Mouse (Mus musculus): ENCODE data around the gene Tspan4.

DNA sequence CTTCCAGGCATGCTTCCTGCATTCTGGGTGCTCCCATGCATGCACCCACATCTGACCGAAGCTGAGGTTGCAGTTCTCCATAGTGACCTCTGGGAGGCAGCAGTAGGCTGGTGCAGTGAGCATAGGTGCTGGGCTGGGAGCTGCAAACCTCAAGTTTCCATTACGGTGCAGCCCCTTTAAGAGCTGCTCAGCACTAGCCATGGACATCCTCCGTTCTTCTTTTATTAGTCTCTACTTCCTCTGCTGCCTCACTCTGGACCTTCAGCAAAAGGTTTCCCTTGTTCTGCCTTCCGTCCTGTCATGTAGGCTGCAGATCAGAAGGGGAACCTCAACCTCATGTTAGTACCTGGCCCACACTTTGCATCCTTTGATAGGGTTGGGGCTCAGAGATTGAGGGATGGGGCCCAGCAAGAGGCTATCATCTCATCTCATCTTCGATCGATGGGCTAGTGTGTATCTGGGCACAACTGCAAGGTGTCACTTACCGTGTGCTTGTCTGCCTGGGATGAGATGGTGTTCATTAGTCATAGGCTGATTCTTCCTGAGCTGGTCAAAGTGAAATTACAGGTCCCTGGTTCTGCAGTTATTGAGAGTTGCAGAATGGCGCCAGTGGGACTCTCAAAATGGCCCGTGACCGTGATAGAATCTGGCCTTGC, 5.9 kb downstream of the Tspan4 start:
- TF ChIP-seq CTCF (IDR thresholded peaks at IDR 0.05; ENCODE audit: control insufficient read depth, insufficient read depth, low read length) (peak; percentile 97), POLR2A (IDR thresholded peaks at IDR 0.05; ENCODE audit: borderline replicate concordance, control insufficient read depth, low read depth, low read length) (no peak)
